Mouse (Mus musculus): Measurements from ENCODE around the gene Tirap. TPM values are rescaled to one million over a fixed set of nuclear protein-coding genes. Genes with fewer than 3 reads are reported as not detected.

Tirap gene
- polyA plus RNA-seq, 1 experiment from 2014 or later: 6.3 TPM

DNA sequence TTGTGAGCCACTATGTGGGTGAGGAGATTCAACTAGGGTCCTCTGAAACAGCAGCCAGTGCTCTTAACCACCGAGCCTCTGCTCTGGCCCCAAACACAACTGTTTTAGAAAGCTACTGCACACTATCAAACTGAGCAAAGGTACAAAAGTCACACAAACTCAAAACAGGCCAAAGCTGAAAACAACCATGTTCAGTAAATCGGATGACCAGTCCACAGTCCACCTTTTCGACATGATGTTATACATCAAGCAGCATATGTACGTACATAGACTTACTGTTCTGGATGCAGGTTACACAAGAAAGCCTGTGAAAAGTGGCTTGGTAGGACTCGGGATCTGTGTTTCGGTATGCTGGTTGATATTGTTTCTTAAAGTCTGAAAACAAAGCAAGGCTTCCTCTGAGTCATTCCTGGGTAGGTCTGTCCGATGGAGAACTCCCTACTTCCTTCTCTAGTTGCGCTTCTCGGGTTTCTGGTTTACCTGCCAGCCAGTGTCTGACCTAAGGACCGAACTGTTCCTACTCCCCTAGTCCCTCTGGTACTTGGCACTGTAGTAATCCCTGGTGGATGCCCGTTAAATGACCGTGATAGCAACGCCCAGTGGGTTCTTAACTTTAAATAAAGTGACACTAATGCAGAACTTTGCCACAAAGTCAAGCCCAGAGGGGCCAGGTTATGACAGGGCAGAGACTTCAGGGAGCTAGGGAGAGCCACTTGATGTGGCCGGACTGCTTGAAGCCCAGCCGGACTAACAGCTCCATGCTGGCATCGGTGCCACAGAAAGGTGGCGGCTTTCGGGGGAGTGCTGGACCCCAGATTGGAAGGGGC is 933 bp downstream of the Tirap start:
- ATAC-seq (ENCODE audit: low FRiP score, low TSS enrichment) (peak; percentile 48; the same call in 1 of the 2 replicates), DNase-seq (peak; percentile 46)
- Histone ChIP-seq H3K27me3 (ENCODE audit: control insufficient read depth, insufficient read depth, low read length) (no peaks in the 10 kb centered on the region), H3K4me2 (ENCODE audit: low read length) (peak overlapping the region; percentile 74), H3K9ac (replicated peaks; ENCODE audit: low read length) (peak overlapping the region; percentile 69), H3K27ac (replicated peaks; ENCODE audit: low read depth, low read length) (no peak overlapping the region), H3K36me3 (ENCODE audit: control insufficient read depth, insufficient read depth, low read length) (peaks cover under 1% of the 10 kb centered on the region; the same call in 1 of the 2 replicates), H3K4me3 (replicated peaks; ENCODE audit: low read depth, low read length) (peak overlapping the region; percentile 54), H3K9me3 (ENCODE audit: control insufficient read depth, low read length) (no peaks in the 10 kb centered on the region), H3K4me1 (ENCODE audit: control insufficient read depth, insufficient read depth, low read length) (peaks cover 10% of the 10 kb centered on the region)
- WGBS: 27% methylated on average over 18 of the region's 18 CpGs

DNA sequence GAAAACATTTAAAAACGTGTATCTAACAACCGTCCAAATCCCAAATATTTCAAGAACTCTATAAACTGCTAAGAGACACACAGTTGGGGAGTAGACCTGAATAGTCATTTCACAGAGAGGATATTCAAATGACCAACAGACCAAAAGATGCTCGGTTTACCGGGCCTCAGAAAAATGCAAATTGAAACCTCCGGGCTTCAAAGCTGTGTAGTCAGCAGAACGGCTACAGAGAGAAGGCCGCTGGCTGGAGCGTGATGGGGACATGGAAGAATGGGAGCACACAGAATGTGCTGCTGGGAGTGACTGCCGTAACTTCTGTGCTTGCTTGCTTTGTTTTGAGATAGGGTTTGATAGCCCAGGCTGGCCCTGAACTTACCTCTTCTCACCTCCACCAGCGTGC is 1.7 kb downstream of the Tirap start:
- Histone ChIP-seq H3K9ac (replicated peaks; ENCODE audit: low read length) (no peak overlapping the region), H3K9me3 (ENCODE audit: control insufficient read depth, low read length) (no peaks in the 10 kb centered on the region), H3K4me2 (ENCODE audit: low read length) (no peak overlapping the region), H3K36me3 (ENCODE audit: control insufficient read depth, insufficient read depth, low read length) (no peaks in the 10 kb centered on the region), H3K27ac (replicated peaks; ENCODE audit: low read depth, low read length) (no peak overlapping the region), H3K27me3 (ENCODE audit: control insufficient read depth, insufficient read depth, low read length) (no peaks in the 10 kb centered on the region), H3K4me3 (replicated peaks; ENCODE audit: low read depth, low read length) (no peak overlapping the region), H3K4me1 (ENCODE audit: control insufficient read depth, insufficient read depth, low read length) (peaks cover 10% of the 10 kb centered on the region)
- WGBS: 63% methylated on average over 10 of the region's 10 CpGs
- DNase-seq: no peak
- ATAC-seq (ENCODE audit: low FRiP score, low TSS enrichment): no peak

DNA sequence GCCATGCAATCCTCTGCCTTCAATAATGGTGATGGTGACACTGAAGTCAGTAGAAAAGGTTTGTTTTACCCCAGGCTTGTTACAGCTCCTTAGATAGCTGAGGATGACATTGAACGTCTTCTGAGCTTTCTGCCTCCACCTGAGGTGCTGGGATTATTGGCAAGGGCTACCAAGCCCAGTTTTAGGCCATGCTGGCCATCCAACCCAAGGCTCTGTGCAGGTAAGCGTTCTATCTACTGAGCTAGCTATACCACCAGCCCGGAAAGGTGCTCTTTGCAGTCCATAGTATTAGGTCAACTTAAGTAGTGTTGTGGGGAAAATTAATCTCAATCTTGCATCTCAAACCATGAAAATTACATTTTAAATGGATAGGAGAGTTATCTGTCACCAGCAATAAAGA is 2.5 kb downstream of the Tirap start:
- DNase-seq: no peak
- no peaks in the 10 kb centered on the region for H3K9me3 ChIP-seq (ENCODE audit: control insufficient read depth, low read length)
- no peak overlapping the region for H3K27ac ChIP-seq (replicated peaks; ENCODE audit: low read depth, low read length)
- no peaks in the 10 kb centered on the region for H3K27me3 ChIP-seq (ENCODE audit: control insufficient read depth, insufficient read depth, low read length)
- H3K9ac ChIP-seq (replicated peaks; ENCODE audit: low read length): no peak overlapping the region
- H3K36me3 ChIP-seq (ENCODE audit: control insufficient read depth, insufficient read depth, low read length): no peaks in the 10 kb centered on the region
- ATAC-seq (ENCODE audit: low FRiP score, low TSS enrichment): no peak
- 92% methylated on average over 3 of the region's 3 CpGs for WGBS
- H3K4me3 ChIP-seq (replicated peaks; ENCODE audit: low read depth, low read length): no peak overlapping the region
- H3K4me1 ChIP-seq (ENCODE audit: control insufficient read depth, insufficient read depth, low read length): peaks cover 10% of the 10 kb centered on the region
- no peak overlapping the region for H3K4me2 ChIP-seq (ENCODE audit: low read length)

DNA sequence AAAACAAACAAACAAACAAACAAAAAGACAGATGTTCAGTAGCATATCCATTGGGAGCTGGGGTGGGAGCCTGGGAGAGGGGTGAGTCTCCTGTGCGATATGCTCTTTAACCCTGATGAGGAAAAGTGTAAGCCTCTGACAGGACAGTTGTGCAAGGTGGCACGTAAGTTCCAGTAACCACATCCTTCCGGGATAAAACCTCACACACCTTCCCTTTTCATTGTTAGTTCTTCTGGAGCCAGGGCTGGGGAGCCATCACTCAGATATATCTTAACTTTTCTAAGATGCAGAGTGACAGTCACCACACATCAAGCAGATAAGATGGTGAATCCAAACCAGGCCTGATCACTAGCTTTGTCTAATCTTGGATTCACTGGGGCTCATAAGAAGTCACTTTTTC is 6.0 kb downstream of the Tirap start:
- no peak overlapping the region for H3K4me3 ChIP-seq (replicated peaks; ENCODE audit: low read depth, low read length)
- no peaks in the 10 kb centered on the region for H3K9me3 ChIP-seq (ENCODE audit: control insufficient read depth, low read length)
- DNase-seq: no peak
- peaks cover 3% of the 10 kb centered on the region; the same call in 1 of the 2 replicates for H3K36me3 ChIP-seq (ENCODE audit: control insufficient read depth, insufficient read depth, low read length)
- H3K27ac ChIP-seq (replicated peaks; ENCODE audit: low read depth, low read length): no peak overlapping the region
- WGBS: 97% methylated on average over 3 of the region's 3 CpGs
- ATAC-seq (ENCODE audit: low FRiP score, low TSS enrichment): no peak
- H3K27me3 ChIP-seq (ENCODE audit: control insufficient read depth, insufficient read depth, low read length): no peaks in the 10 kb centered on the region
- H3K4me2 ChIP-seq (ENCODE audit: low read length): no peak overlapping the region
- H3K4me1 ChIP-seq (ENCODE audit: control insufficient read depth, insufficient read depth, low read length): no peaks in the 10 kb centered on the region
- H3K9ac ChIP-seq (replicated peaks; ENCODE audit: low read length): no peak overlapping the region

DNA sequence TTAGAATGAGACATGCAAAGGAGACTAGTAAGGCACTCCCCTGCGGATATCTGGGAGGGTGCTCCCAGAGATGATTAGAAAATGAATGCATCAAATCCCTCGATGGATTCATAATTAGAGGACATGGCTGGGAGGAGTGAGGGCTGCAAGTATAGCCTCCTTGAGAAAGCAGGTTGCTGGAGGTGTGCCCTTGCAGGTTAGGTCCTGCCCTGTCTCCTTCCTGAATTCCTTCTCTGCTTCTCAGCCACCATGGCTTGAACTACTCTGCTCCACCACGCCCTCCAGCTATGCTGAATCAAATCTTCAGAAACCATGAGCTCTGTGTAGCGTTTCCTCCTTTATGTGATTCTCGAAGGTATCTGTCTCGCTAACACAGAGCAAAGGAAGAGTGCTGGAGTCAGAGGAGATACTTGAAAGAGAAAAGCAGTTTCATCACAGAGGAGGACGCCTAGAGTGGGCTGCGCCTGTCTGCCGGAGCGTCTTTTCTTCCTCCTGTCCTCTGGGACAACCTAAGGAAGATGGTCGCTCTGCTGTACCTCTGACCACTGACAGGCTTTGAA is 7.0 kb downstream of the Tirap start:
- Histone ChIP-seq H3K9ac (replicated peaks; ENCODE audit: low read length) (no peak overlapping the region; the same call in 1 of the 2 replicates), H3K27me3 (ENCODE audit: control insufficient read depth, insufficient read depth, low read length) (no peaks in the 10 kb centered on the region), H3K4me1 (ENCODE audit: control insufficient read depth, insufficient read depth, low read length) (no peaks in the 10 kb centered on the region), H3K27ac (replicated peaks; ENCODE audit: low read depth, low read length) (no peak overlapping the region; the same call in 1 of the 2 replicates), H3K4me3 (replicated peaks; ENCODE audit: low read depth, low read length) (no peak overlapping the region), H3K36me3 (ENCODE audit: control insufficient read depth, insufficient read depth, low read length) (peaks cover 8% of the 10 kb centered on the region; the same call in 1 of the 2 replicates), H3K9me3 (ENCODE audit: control insufficient read depth, low read length) (no peaks in the 10 kb centered on the region), H3K4me2 (ENCODE audit: low read length) (no peak overlapping the region)
- WGBS: 65% methylated on average over 11 of the region's 11 CpGs
- no peak for ATAC-seq (ENCODE audit: low FRiP score, low TSS enrichment)
- no peak for DNase-seq

DNA sequence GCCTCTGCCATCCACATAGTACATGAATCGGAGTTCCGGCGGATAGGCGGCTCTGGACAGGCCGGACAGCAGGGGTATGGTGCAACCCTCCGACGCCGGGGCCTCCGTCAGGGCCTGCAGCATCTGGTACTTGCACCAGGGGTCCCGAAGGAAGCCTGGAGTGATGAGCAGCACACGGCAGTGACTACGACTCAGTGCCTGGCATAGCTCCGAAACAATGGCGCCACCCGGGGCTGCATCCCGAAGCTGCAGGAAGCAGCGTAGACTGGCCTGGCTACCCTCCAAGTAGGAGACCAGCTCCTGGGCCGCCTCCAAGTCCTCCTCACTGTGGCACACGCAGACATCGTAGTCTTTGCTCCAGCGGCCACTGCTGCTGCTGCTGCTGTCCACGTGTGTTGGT is 11.4 kb downstream of the Tirap start:
- WGBS: 72% methylated on average over 22 of the region's 22 CpGs
- ATAC-seq (ENCODE audit: low FRiP score, low TSS enrichment): 0 out of 2 replicates have a peak, but pooled peaks have one; percentile 34
- no peak overlapping the region for H3K4me3 ChIP-seq (replicated peaks; ENCODE audit: low read depth, low read length)
- no peaks in the 10 kb centered on the region for H3K4me1 ChIP-seq (ENCODE audit: control insufficient read depth, insufficient read depth, low read length)
- peaks cover 16% of the 10 kb centered on the region; the same call in 1 of the 2 replicates for H3K36me3 ChIP-seq (ENCODE audit: control insufficient read depth, insufficient read depth, low read length)
- no peak overlapping the region for H3K27ac ChIP-seq (replicated peaks; ENCODE audit: low read depth, low read length)
- no peak overlapping the region for H3K9ac ChIP-seq (replicated peaks; ENCODE audit: low read length)
- H3K9me3 ChIP-seq (ENCODE audit: control insufficient read depth, low read length): no peaks in the 10 kb centered on the region
- DNase-seq: peak; percentile 61
- no peak overlapping the region for H3K4me2 ChIP-seq (ENCODE audit: low read length)
- no peaks in the 10 kb centered on the region for H3K27me3 ChIP-seq (ENCODE audit: control insufficient read depth, insufficient read depth, low read length)

DNA sequence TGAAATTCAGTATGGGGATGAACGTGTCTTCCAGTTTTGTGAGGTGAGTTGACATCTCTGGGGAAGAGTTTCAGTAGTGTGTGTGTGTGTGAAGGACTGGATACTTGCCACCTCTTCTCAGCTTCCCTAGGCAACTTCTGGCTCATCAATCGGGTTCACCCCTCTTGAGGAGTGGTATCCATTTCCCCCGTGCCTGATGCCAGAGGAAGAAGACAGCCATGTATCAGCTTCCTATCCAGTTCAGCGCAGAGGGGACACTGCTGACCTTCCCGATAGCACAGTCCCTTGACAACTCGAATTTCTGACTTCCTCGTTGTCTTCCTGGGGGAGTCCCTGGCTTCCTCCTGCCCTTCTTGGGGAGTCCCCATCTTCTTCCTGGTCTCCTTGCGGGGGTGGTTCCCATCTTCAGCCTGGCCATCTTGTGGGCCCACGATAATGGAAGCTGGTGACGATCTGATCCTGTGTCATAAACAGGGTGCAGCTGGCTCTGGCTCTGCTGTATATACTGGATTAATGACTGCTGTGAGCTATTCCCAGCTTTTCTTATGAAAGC is 12.7 kb downstream of the Tirap start:
- Histone ChIP-seq H3K4me3 (replicated peaks; ENCODE audit: low read depth, low read length) (no peak overlapping the region), H3K4me2 (ENCODE audit: low read length) (no peak overlapping the region), H3K9me3 (ENCODE audit: control insufficient read depth, low read length) (no peaks in the 10 kb centered on the region), H3K9ac (replicated peaks; ENCODE audit: low read length) (no peak overlapping the region), H3K27me3 (ENCODE audit: control insufficient read depth, insufficient read depth, low read length) (no peaks in the 10 kb centered on the region), H3K4me1 (ENCODE audit: control insufficient read depth, insufficient read depth, low read length) (no peaks in the 10 kb centered on the region), H3K36me3 (ENCODE audit: control insufficient read depth, insufficient read depth, low read length) (peaks cover 16% of the 10 kb centered on the region; the same call in 1 of the 2 replicates), H3K27ac (replicated peaks; ENCODE audit: low read depth, low read length) (no peak overlapping the region)
- ATAC-seq (ENCODE audit: low FRiP score, low TSS enrichment): no peak
- 94% methylated on average over 10 of the region's 10 CpGs for WGBS
- no peak for DNase-seq

DNA sequence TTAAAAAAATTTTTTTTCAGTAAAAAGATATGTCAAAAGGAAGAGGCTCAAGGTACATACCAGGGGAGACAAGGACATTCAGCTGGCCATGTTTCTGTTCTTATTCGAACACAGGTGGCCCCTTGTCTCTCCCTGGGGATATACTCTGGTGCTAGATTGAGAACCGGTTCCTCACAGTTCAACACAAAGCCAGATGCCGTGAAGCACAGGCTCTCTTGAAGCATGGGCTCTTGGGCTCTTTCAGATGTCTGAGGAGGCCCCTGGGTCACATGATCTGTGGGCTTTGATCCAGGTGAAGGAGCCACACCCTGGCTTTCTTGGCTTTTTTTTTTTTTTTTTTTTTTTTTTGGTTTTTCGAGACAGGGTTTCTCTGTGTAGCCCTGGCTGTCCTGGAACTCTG is 13.7 kb downstream of the Tirap start:
- H3K9me3 ChIP-seq (ENCODE audit: control insufficient read depth, low read length): no peaks in the 10 kb centered on the region
- H3K27me3 ChIP-seq (ENCODE audit: control insufficient read depth, insufficient read depth, low read length): no peaks in the 10 kb centered on the region
- H3K36me3 ChIP-seq (ENCODE audit: control insufficient read depth, insufficient read depth, low read length): peaks cover 16% of the 10 kb centered on the region; the same call in 1 of the 2 replicates
- H3K4me3 ChIP-seq (replicated peaks; ENCODE audit: low read depth, low read length): no peak overlapping the region
- H3K4me1 ChIP-seq (ENCODE audit: control insufficient read depth, insufficient read depth, low read length): no peaks in the 10 kb centered on the region
- WGBS: 82% methylated on average over 4 of the region's 4 CpGs
- H3K9ac ChIP-seq (replicated peaks; ENCODE audit: low read length): no peak overlapping the region
- ATAC-seq (ENCODE audit: low FRiP score, low TSS enrichment): no peak
- no peak overlapping the region for H3K4me2 ChIP-seq (ENCODE audit: low read length)
- no peak overlapping the region for H3K27ac ChIP-seq (replicated peaks; ENCODE audit: low read depth, low read length)
- no peak for DNase-seq

Data from midbrain, embryonic 14.5 days (tissue).